Mouse (Mus musculus) midbrain, embryonic 13.5 days (tissue): ENCODE results near the gene Nsmf. TPM values are rescaled to one million over a fixed set of nuclear protein-coding genes. Genes with fewer than 3 reads are reported as not detected.

Source experiments
- ATAC-seq: fragments of 200-750 bp; cut with Nextera tagmentation; 2 replicates; pipeline ENCODE4 v1.8.0; 2017; ENCODE audit warnings: mild to moderate bottlenecking, moderate TSS enrichment, moderate library complexity
- H3K27ac ChIP-seq: fragments of 300-500 bp; sonication (generic); 2 replicates; pipeline ENCODE4 v1.5.1; 2015; ENCODE audit warnings: inconsistent platforms, mild to moderate bottlenecking, moderate library complexity
- H3K27me3 ChIP-seq: fragments of 300-500 bp; sonication (generic); 2 replicates; pipeline ENCODE4 v1.6.1; 2015; ENCODE audit warnings: mild to moderate bottlenecking, inconsistent platforms
- H3K36me3 ChIP-seq: fragments of 300-500 bp; sonication (generic); 2 replicates; pipeline ENCODE4 v1.6.1; 2015; ENCODE audit warnings: mild to moderate bottlenecking, inconsistent platforms
- H3K4me1 ChIP-seq: fragments of 300-500 bp; sonication (generic); replicated peaks from 2 replicates; pipeline ENCODE4 v1.6.1; 2015; ENCODE audit warnings: inconsistent platforms
- H3K4me2 ChIP-seq: fragments of 300-500 bp; sonication (generic); replicated peaks from 2 replicates; pipeline ENCODE4 v1.6.1; 2015; ENCODE audit warnings: moderate library complexity, mild to moderate bottlenecking, inconsistent platforms
- H3K4me3 ChIP-seq: fragments of 300-500 bp; sonication (generic); replicated peaks from 2 replicates; pipeline ENCODE4 v1.5.1; 2015; ENCODE audit warnings: mild to moderate bottlenecking, inconsistent platforms
- H3K9ac ChIP-seq: fragments of 300-500 bp; sonication (generic); replicated peaks from 2 replicates; pipeline ENCODE4 v1.6.1; 2015; ENCODE audit warnings: mild to moderate bottlenecking, inconsistent platforms
- H3K9me3 ChIP-seq: fragments of 300-500 bp; sonication (generic); 2 replicates; pipeline ENCODE4 v1.6.1; 2016; ENCODE audit warnings: mild to moderate bottlenecking, inconsistent platforms
- WGBS: fragments of 180-500 bp; shearing (Covaris S2); methylation state at CpG from one replicate; pipeline ENCODE4 v1.1.7; 2015; 5-methylcytosine and 5-hydroxymethylcytosine counted together
- polyA plus RNA-seq: library from polyadenylated mRNA; unstranded; fragments of >200 nt; fragmentation: Nextera tagmentation; extraction: Ambion mirVana; gene quantifications from 2 replicates; pipeline ENCODE4 v1.2.1, GENCODE M21; 2015

The Nsmf gene
- polyA plus RNA-seq, 1 experiment from 2014 or later, result 115 TPM

GRCm38 (mm10) chr2:25058926-25059325, 4.8 kb downstream of the Nsmf start:
- 93% methylated on average over 7 of the region's 7 CpGs for WGBS
- no peaks in the 10 kb centered on the region for H3K9me3 ChIP-seq
- ATAC-seq, result no peak
- H3K4me1 ChIP-seq, result peaks cover 17% of the 10 kb centered on the region
- no peak overlapping the region for H3K9ac ChIP-seq
- no peak overlapping the region for H3K27ac ChIP-seq
- no peak overlapping the region for H3K4me3 ChIP-seq
- H3K36me3 ChIP-seq, result peaks cover 67% of the 10 kb centered on the region
- no peaks in the 10 kb centered on the region for H3K27me3 ChIP-seq
- H3K4me2 ChIP-seq, result no peak overlapping the region

DNA sequence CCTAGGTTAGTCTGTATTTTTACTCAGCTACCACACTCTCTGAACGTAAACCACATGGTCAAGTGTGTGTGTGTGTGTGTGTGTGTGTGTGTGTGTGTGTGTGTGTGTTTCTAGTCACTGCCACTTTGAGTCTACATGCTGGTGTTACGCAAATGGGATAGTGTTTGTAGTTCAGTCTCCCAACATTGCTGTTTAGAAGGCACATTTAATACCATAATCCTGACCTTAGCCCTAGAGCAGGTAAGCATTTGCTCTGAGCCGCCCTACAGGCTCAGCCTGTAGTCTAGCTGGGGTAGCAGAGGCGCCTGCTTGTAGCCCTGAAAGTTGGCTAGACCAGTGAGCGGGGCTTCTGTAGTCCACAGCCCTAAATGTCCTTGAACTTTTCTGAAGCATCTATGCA, 9.4 kb downstream of the Nsmf start:
- Histone ChIP-seq H3K36me3 (peaks cover 46% of the 10 kb centered on the region), H3K27me3 (no peaks in the 10 kb centered on the region), H3K4me1 (no peaks in the 10 kb centered on the region), H3K27ac (no peak overlapping the region), H3K4me2 (no peak overlapping the region), H3K9me3 (no peaks in the 10 kb centered on the region), H3K4me3 (no peak overlapping the region), H3K9ac (no peak overlapping the region)
- ATAC-seq, result no peak
- 93% methylated on average over 5 of the region's 5 CpGs for WGBS

GRCm38 (mm10) chr2:25064285-25064684, 10.1 kb downstream of the Nsmf start:
- H3K9me3 ChIP-seq, result no peaks in the 10 kb centered on the region
- H3K36me3 ChIP-seq, result peaks cover 39% of the 10 kb centered on the region
- WGBS, result 96% methylated on average over 1 of the region's 1 CpGs
- no peaks in the 10 kb centered on the region for H3K27me3 ChIP-seq
- no peak overlapping the region for H3K4me3 ChIP-seq
- no peak overlapping the region for H3K9ac ChIP-seq
- no peak overlapping the region for H3K4me2 ChIP-seq
- H3K4me1 ChIP-seq, result no peaks in the 10 kb centered on the region
- no peak overlapping the region for H3K27ac ChIP-seq
- no peak for ATAC-seq

GRCm38 (mm10) chr2:25065537-25065936, 11.4 kb downstream of the Nsmf start:
- Histone ChIP-seq H3K9me3 (no peaks in the 10 kb centered on the region), H3K27ac (no peak overlapping the region), H3K4me2 (no peak overlapping the region), H3K27me3 (no peaks in the 10 kb centered on the region), H3K36me3 (peaks cover 27% of the 10 kb centered on the region), H3K4me1 (no peaks in the 10 kb centered on the region), H3K9ac (no peak overlapping the region), H3K4me3 (no peak overlapping the region)
- ATAC-seq, result no peak

- no peaks in the 10 kb centered on the region for H3K9me3 ChIP-seq
- no peak overlapping the region for H3K27ac ChIP-seq
- no peak for ATAC-seq
- H3K9ac ChIP-seq, result no peak overlapping the region
- 84% methylated on average over 4 of the region's 4 CpGs for WGBS
- H3K4me1 ChIP-seq, result no peaks in the 10 kb centered on the region
- H3K27me3 ChIP-seq, result no peaks in the 10 kb centered on the region
- no peak overlapping the region for H3K4me3 ChIP-seq
- no peak overlapping the region for H3K4me2 ChIP-seq
- peaks cover 17% of the 10 kb centered on the region for H3K36me3 ChIP-seq
These were observed 12.4 kb downstream of the Nsmf start for GRCm38 (mm10) chr2:25066552-25066951.

- H3K4me1 ChIP-seq, result no peaks in the 10 kb centered on the region
- no peak overlapping the region for H3K4me3 ChIP-seq
- ATAC-seq, result no peak
- H3K36me3 ChIP-seq, result no peaks in the 10 kb centered on the region
- no peak overlapping the region for H3K27ac ChIP-seq
- H3K9ac ChIP-seq, result no peak overlapping the region
- H3K4me2 ChIP-seq, result no peak overlapping the region
- WGBS, result 81% methylated on average over 4 of the region's 4 CpGs
- H3K9me3 ChIP-seq, result no peaks in the 10 kb centered on the region
- H3K27me3 ChIP-seq, result no peaks in the 10 kb centered on the region
These were observed 15.4 kb downstream of the Nsmf start for GRCm38 (mm10) chr2:25069537-25069936.

GRCm38 (mm10) chr2:25072398-25072797, 18.2 kb downstream of the Nsmf start:
- Histone ChIP-seq H3K9me3 (no peaks in the 10 kb centered on the region), H3K27ac (no peak overlapping the region), H3K4me2 (no peak overlapping the region), H3K9ac (no peak overlapping the region), H3K4me3 (no peak overlapping the region), H3K36me3 (no peaks in the 10 kb centered on the region), H3K4me1 (no peaks in the 10 kb centered on the region), H3K27me3 (no peaks in the 10 kb centered on the region)
- WGBS, result 95% methylated on average over 4 of the region's 4 CpGs
- ATAC-seq, result no peak

DNA sequence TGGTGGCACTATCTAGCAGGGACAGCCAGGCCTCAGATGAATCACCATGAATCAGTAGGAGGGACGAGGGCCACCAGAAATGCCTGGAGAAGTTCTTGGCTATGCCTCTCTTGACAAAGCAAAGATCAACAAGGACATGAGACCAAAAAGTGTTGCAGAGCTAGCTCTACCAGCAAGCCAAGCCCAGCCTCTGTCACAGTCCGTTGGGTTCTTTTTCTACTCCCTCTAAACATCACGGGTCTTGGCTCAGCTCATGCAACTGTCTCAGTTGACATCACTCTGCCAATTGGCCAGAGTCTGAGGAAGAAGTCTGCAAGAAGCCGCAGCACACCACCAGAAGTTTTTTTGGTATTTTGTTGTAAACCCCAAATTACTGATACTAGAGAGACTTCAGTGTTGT, 21.4 kb downstream of the Nsmf start:
- WGBS, result 68% methylated on average over 4 of the region's 4 CpGs
- Histone ChIP-seq H3K9ac (no peak overlapping the region), H3K27me3 (no peaks in the 10 kb centered on the region)

DNA sequence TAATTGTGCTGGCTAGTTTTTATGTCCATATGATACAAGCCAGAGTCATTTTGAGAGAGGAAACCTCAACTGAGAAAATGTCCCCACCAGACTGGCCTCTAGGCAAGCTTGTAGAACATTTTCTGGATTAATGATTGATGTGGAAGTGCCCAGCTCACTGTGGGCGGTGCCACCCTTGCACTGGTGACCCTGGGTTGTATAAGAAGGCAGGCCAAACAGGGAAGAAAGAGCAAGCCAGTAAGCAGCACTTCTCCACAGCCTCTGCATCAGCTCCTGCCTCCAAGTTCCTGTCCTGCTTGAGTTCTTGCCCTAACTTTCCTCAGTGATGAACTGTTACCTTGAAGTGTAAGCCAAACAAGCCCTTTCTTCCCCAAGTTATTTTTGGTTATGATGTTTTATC, 24.8 kb downstream of the Nsmf start:
- ATAC-seq, result no peak
- no peaks in the 10 kb centered on the region for H3K36me3 ChIP-seq

More for the DNA sequence above, 21.4 kb downstream of the Nsmf start:
- ATAC-seq, result no peak
- Histone ChIP-seq H3K4me3 (no peak overlapping the region), H3K9me3 (no peaks in the 10 kb centered on the region), H3K4me1 (no peaks in the 10 kb centered on the region), H3K27ac (no peak overlapping the region), H3K36me3 (no peaks in the 10 kb centered on the region), H3K4me2 (no peak overlapping the region)

GRCm38 (mm10) chr2:25080076-25080475, 25.9 kb downstream of the Nsmf start, which contains the start of gene Entpd8:
Gene Entpd8, plus strand, starts transcription at chr2:25080304.
- Histone ChIP-seq H3K4me1 (no peaks in the 10 kb centered on the region), H3K9ac (no peak within 1 kb of the TSS), H3K9me3 (no peaks in the 10 kb centered on the region), H3K27ac (no peak within 1 kb of the TSS), H3K27me3 (no peaks in the 10 kb centered on the region), H3K36me3 (no peaks in the 10 kb centered on the region), H3K4me3 (no peak within 1 kb of the TSS), H3K4me2 (no peak within 1 kb of the TSS)
- 72% methylated on average over 5 of the region's 5 CpGs for WGBS
- no peak for ATAC-seq

More for the DNA sequence above, 24.8 kb downstream of the Nsmf start:
- Histone ChIP-seq H3K4me1 (no peaks in the 10 kb centered on the region), H3K27me3 (no peaks in the 10 kb centered on the region), H3K27ac (no peak overlapping the region), H3K4me3 (no peak overlapping the region), H3K4me2 (no peak overlapping the region), H3K9ac (no peak overlapping the region), H3K9me3 (no peaks in the 10 kb centered on the region)
- WGBS, result 93% methylated on average over 1 of the region's 1 CpGs

- WGBS, result 88% methylated on average over 4 of the region's 4 CpGs
- Histone ChIP-seq H3K27me3 (no peaks in the 10 kb centered on the region), H3K9ac (no peak overlapping the region), H3K4me2 (no peak overlapping the region), H3K36me3 (no peaks in the 10 kb centered on the region), H3K4me1 (no peaks in the 10 kb centered on the region), H3K4me3 (no peak overlapping the region), H3K9me3 (no peaks in the 10 kb centered on the region), H3K27ac (no peak overlapping the region)
- no peak for ATAC-seq
These were observed 29.5 kb downstream of the Nsmf start for GRCm38 (mm10) chr2:25083697-25084096.

DNA sequence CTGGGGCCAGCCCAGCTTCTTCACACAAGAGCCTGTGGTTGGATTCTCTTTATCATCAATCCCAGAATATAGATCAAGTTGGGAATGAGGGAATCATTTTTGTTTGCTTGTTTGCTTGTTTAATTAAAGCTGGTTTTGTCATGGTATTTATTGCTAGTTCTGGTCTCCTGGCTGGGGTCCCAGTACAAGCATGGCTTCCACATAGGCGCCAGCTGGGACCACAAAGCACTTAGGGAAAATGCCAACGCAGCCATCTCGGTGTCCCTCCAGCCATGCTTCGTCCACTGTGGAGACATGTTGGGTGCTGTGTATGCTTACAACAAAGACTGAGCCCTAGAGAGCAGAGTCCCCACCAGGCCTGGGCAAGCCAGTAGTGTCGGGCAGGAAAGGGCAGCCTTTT, 31.4 kb downstream of the Nsmf start:
- H3K9ac ChIP-seq, result no peak overlapping the region
- 87% methylated on average over 5 of the region's 5 CpGs for WGBS
- H3K36me3 ChIP-seq, result no peaks in the 10 kb centered on the region
- ATAC-seq, result no peak
- no peaks in the 10 kb centered on the region for H3K9me3 ChIP-seq
- no peaks in the 10 kb centered on the region for H3K27me3 ChIP-seq
- no peak overlapping the region for H3K4me3 ChIP-seq
- no peak overlapping the region for H3K4me2 ChIP-seq
- H3K4me1 ChIP-seq, result no peaks in the 10 kb centered on the region
- no peak overlapping the region for H3K27ac ChIP-seq

GRCm38 (mm10) chr2:25087842-25088241, 33.7 kb downstream of the Nsmf start:
- Histone ChIP-seq H3K4me2 (no peak overlapping the region), H3K27me3 (0 out of 2 replicates have a peak, but pooled peaks cover 3% of the 10 kb centered on the region), H3K27ac (no peak overlapping the region), H3K4me3 (no peak overlapping the region), H3K9me3 (no peaks in the 10 kb centered on the region), H3K9ac (no peak overlapping the region), H3K36me3 (no peaks in the 10 kb centered on the region), H3K4me1 (no peaks in the 10 kb centered on the region)
- ATAC-seq, result no peak
- WGBS, result 97% methylated on average over 2 of the region's 2 CpGs
